Comparison of ENCODE assay signal across 16 mouse cellular contexts in genomic region chr2:3138308-3138707, GRCm38 (mm10). TPM values are rescaled to one million over a fixed set of nuclear protein-coding genes. Genes with fewer than 3 reads are reported as not detected.
DNase-seq lines count a peak whose midpoint lies in the region; ATAC-seq lines count a peak whose summit lies in the region.
"Had no signal": no experiment of that assay in that cellular context is flagged by ENCODE, and none has a peak within 500 bp of the region (broad histone marks: within the 10 kb centered on the region; RNA-seq: fewer than 3 reads in every experiment).

No protein-coding gene starts in this region.

- peaks cover 41% of the 10 kb centered on the region for H3K4me1 ChIP-seq in kidney, embryonic 14.5 days (ENCODE audit: control insufficient read depth, insufficient read depth, low read length)
- H3K4me1 ChIP-seq in intestine, embryonic 15.5 days (replicated peaks), result peaks cover 19% of the 10 kb centered on the region
- H3K4me1 ChIP-seq in kidney, embryonic 16.5 days (ENCODE audit: insufficient read depth, low read length), result peaks cover 56% of the 10 kb centered on the region
- peaks cover 4% of the 10 kb centered on the region; the same call in 1 of the 2 replicates for H3K4me1 ChIP-seq in forebrain, embryonic 14.5 days (ENCODE audit: control insufficient read depth, insufficient read depth, low read length)
- H3K4me1 ChIP-seq: liver, embryonic 15.5 days had no signal

- ATAC-seq in kidney, embryonic 14.5 days (ENCODE audit: low FRiP score, low TSS enrichment), result no peak
- peak; percentile 8 for ATAC-seq in intestine, embryonic 15.5 days
- ATAC-seq in kidney, embryonic 16.5 days (ENCODE audit: low FRiP score, low TSS enrichment), result no peak
- no peak for ATAC-seq in forebrain, embryonic 14.5 days
- ATAC-seq: hindbrain, embryonic 16.5 days; midbrain, embryonic 13.5 days had no signal

- H3K4me3 ChIP-seq in kidney, embryonic 14.5 days (ENCODE audit: low read length), result no peak overlapping the region
- no peak overlapping the region for H3K4me3 ChIP-seq in intestine, embryonic 15.5 days (replicated peaks)
- H3K4me3 ChIP-seq in kidney, embryonic 16.5 days (ENCODE audit: low read length), result no peak overlapping the region
- H3K4me3 ChIP-seq in forebrain, embryonic 14.5 days (ENCODE audit: low read depth, low read length), result no peak overlapping the region
- H3K4me3 ChIP-seq: erythroblast, embryonic 14.5 days; limb, embryonic 10.5 days; liver, embryonic 15.5 days; midbrain, embryonic 13.5 days had no signal

- peak; percentile 82 for DNase-seq in kidney, adult 11 months
- DNase-seq in MN1 (ENCODE audit: low spot score), result peak; percentile 9
- no peak for DNase-seq in urinary bladder, postnatal 25 days (ENCODE audit: low spot score)
- DNase-seq in forebrain, embryonic 14.5 days (ENCODE audit: low spot score), result no peak
- no peak for DNase-seq in yolk sac, embryonic 10.5 days (ENCODE audit: low spot score)
- DNase-seq: cerebellum, adult 8-10 months; gastrocnemius, postnatal 14 days; thymus, postnatal 36 days had no signal

- no peaks in the 10 kb centered on the region for H3K9me3 ChIP-seq in kidney, embryonic 14.5 days (ENCODE audit: control insufficient read depth, low read length)
- H3K9me3 ChIP-seq in intestine, embryonic 15.5 days, result no peaks in the 10 kb centered on the region
- H3K9me3 ChIP-seq in kidney, embryonic 16.5 days (ENCODE audit: low read length), result no peaks in the 10 kb centered on the region
- no peaks in the 10 kb centered on the region for H3K9me3 ChIP-seq in forebrain, embryonic 14.5 days (replicated peaks; ENCODE audit: control insufficient read depth, low read length)
- H3K9me3 ChIP-seq: limb, embryonic 10.5 days; liver, embryonic 15.5 days; midbrain, embryonic 13.5 days had no signal

- H3K36me3 ChIP-seq in kidney, embryonic 14.5 days (ENCODE audit: control insufficient read depth, insufficient read depth, low read length), result no peaks in the 10 kb centered on the region
- no peaks in the 10 kb centered on the region for H3K36me3 ChIP-seq in intestine, embryonic 15.5 days
- H3K36me3 ChIP-seq in kidney, embryonic 16.5 days (ENCODE audit: insufficient read depth, low read length), result no peaks in the 10 kb centered on the region
- no peaks in the 10 kb centered on the region for H3K36me3 ChIP-seq in forebrain, embryonic 14.5 days (ENCODE audit: control insufficient read depth, insufficient read depth, low read length)
- H3K36me3 ChIP-seq: limb, embryonic 10.5 days; liver, embryonic 15.5 days; midbrain, embryonic 13.5 days had no signal

- no peak overlapping the region for H3K27ac ChIP-seq in kidney, embryonic 14.5 days (ENCODE audit: low read depth, low read length)
- peak overlapping the region; percentile 51; the same call in 1 of the 2 replicates for H3K27ac ChIP-seq in intestine, embryonic 15.5 days
- peak overlapping the region; percentile 45; the same call in 1 of the 2 replicates for H3K27ac ChIP-seq in kidney, embryonic 16.5 days (ENCODE audit: low read length)
- H3K27ac ChIP-seq in forebrain, embryonic 14.5 days (ENCODE audit: low read depth, low read length), result no peak overlapping the region
- H3K27ac ChIP-seq: limb, embryonic 10.5 days; liver, embryonic 15.5 days; midbrain, embryonic 13.5 days had no signal

- H3K9ac ChIP-seq in kidney, embryonic 14.5 days (ENCODE audit: low read depth, low read length), result no peak overlapping the region
- no peak overlapping the region for H3K9ac ChIP-seq in intestine, embryonic 15.5 days
- no peak overlapping the region for H3K9ac ChIP-seq in kidney, embryonic 16.5 days (replicated peaks; ENCODE audit: low read length)
- no peak overlapping the region for H3K9ac ChIP-seq in forebrain, embryonic 14.5 days (ENCODE audit: low read length)
- H3K9ac ChIP-seq: liver, embryonic 15.5 days; midbrain, embryonic 13.5 days had no signal

- no peak overlapping the region for H3K4me2 ChIP-seq in kidney, embryonic 14.5 days (replicated peaks; ENCODE audit: low read depth, low read length)
- no peak overlapping the region for H3K4me2 ChIP-seq in intestine, embryonic 15.5 days (replicated peaks)
- no peak overlapping the region for H3K4me2 ChIP-seq in kidney, embryonic 16.5 days (replicated peaks; ENCODE audit: low read depth, low read length)
- H3K4me2 ChIP-seq in forebrain, embryonic 14.5 days (ENCODE audit: low read length), result no peak overlapping the region
- H3K4me2 ChIP-seq: liver, embryonic 15.5 days; midbrain, embryonic 13.5 days had no signal

- H3K27me3 ChIP-seq in kidney, embryonic 14.5 days (ENCODE audit: control insufficient read depth, insufficient read depth, low read length), result no peaks in the 10 kb centered on the region
- H3K27me3 ChIP-seq in intestine, embryonic 15.5 days (replicated peaks), result no peaks in the 10 kb centered on the region
- no peaks in the 10 kb centered on the region for H3K27me3 ChIP-seq in kidney, embryonic 16.5 days (ENCODE audit: insufficient read depth, low read length)
- no peaks in the 10 kb centered on the region for H3K27me3 ChIP-seq in forebrain, embryonic 14.5 days (replicated peaks; ENCODE audit: control insufficient read depth, insufficient read depth, low read length)
- H3K27me3 ChIP-seq: liver, embryonic 15.5 days; midbrain, embryonic 13.5 days had no signal

- 82% methylated on average over 2 of the region's 2 CpGs for WGBS in kidney, embryonic 14.5 days
- 41% methylated on average over 2 of the region's 2 CpGs for WGBS in intestine, embryonic 15.5 days
- WGBS in kidney, embryonic 16.5 days, result 55% methylated on average over 2 of the region's 2 CpGs
- WGBS in forebrain, embryonic 14.5 days, result 70% methylated on average over 2 of the region's 2 CpGs

RNA-seq across cellular contexts. Expression of gene Fam171a1, which starts 24.3 kb away (rescaled TPM):
- 24.3 and 55.7 TPM in 2 replicates for polyA plus RNA-seq in kidney, embryonic 14.5 days (2014; fragmentation: Nextera tagmentation; extraction: Ambion mirVana)
- polyA plus RNA-seq in intestine, embryonic 15.5 days (2015; fragmentation: Nextera tagmentation; extraction: Ambion mirVana), result 27.5 and 28.1 TPM in 2 replicates
- polyA plus RNA-seq in kidney, embryonic 16.5 days (2015; fragmentation: Nextera tagmentation; extraction: Ambion mirVana), result 58.6 and 62.0 TPM in 2 replicates
- polyA plus RNA-seq in forebrain, embryonic 14.5 days (2014; fragmentation: Nextera tagmentation; extraction: Ambion mirVana), result 23.9 and 26.1 TPM in 2 replicates

Comparison
In these comparisons a context has a peak if more than half of its experiments do, and no peak if none do; other contexts are left out.
1. H3K27ac ChIP-seq: peak in intestine, embryonic 15.5 days (single experiment) and kidney, embryonic 16.5 days (single experiment); none in kidney, embryonic 14.5 days (single experiment) and forebrain, embryonic 14.5 days (single experiment).
2. DNase-seq: peak in kidney, adult 11 months (single experiment) and MN1 (single experiment); none in urinary bladder, postnatal 25 days (single experiment), forebrain, embryonic 14.5 days (single experiment) and yolk sac, embryonic 10.5 days (single experiment).